Mouse (Mus musculus) liver, adult 2 months (tissue): Measurements from ENCODE around the gene D6Wsu163e.

Experiments
- CTCF ChIP-seq: fragments of 200-500 bp; IDR thresholded peaks from 2 replicates; pipeline ENCODE4 v1.5.1; 2011; ENCODE audit warnings: low read depth, low read length, control low read depth
- POLR2A ChIP-seq: fragments of 200-500 bp; IDR thresholded peaks from 2 replicates; pipeline ENCODE4 v1.6.1; 2011; ENCODE audit warnings: low read length, control low read depth; ENCODE audit not compliant: insufficient read depth; ENCODE audit errors: extremely low read depth

DNA sequence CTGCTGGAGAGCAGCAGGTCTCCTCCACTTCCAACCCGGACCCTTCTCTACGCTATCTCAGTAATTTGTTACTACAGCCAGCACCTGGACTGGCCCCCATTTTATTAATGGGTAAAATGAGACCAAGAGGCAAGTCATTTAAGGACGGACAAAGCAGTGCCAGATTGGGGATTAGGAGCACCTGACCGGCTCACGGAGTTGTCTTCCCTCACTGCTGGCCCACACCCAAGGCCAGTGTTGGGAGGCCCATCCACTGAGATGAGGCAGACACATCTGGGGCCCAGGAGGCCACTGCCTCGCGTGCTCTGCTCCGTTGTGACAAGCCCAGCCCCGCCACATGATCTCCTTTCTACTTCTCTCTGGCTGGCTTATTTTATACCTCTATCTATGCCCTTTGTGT lies 23.7 kb downstream of the D6Wsu163e start:
- TF ChIP-seq CTCF, result no peak
- no peak for TF ChIP-seq POLR2A
